Mouse (Mus musculus): ENCODE measurements around the gene Dnah7a. TPM values are rescaled to one million over a fixed set of nuclear protein-coding genes. Genes with fewer than 3 reads are reported as not detected.

Gene Dnah7a
- total and polyA plus RNA-seq, 3 experiments: not detected

DNA sequence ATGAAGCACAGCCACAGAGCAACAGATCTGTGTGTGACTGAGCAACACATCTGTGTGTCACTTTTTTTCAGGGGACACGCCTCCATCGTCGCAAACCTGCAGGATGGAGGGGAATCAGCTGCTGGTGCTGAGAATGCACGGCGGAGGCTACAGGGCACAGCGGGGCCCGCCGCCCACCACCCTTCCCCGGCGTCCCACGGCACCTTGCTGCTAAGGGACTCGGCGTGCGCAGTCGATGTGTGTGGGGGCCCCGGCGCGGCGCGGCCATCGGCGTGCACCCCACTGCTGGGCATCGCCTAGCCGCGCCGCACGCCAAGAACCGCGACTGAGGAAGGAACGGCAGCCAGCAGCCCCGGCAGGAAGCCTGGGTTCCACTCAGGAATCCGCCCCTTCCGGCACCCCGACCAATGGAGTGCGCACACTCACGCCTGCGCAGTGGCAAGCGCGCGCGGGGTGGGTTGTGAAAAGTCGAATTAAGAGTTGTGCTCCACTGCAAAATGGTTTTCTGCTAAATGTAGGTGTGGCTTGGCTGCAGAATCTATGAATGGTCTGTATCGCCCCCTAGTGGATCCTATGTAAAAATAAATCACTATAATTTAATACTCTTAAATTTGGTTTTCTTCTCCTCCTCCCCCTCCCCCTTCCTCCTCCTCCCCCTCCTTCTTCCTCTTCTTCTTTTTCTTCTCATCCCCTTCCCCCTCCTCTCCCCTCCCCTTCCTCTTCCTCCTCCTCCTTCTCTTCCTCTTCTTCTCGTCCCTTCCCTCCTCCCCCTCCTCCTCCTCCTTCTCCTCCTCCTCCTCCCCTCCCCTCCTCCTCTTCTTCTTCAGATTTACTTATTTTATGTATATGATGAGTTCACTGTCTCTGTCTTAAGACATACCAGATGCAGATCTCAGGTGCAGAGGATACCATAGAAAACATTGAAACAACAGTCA, 354.0 kb downstream of the Dnah7a start, which contains the start of the genes Asdurf, Gm28551 and Asnsd1 (continued):
- TF ChIP-seq USF1 (IDR thresholded peaks at IDR 0.05; ENCODE audit: low read depth, low read length): no peak
- no peak for TF ChIP-seq EP300 (IDR thresholded peaks at IDR 0.05; ENCODE audit: low read depth in 1 of 2, low read length in 2 of 2)
- TF ChIP-seq ZC3H11A (IDR thresholded peaks at IDR 0.05; ENCODE audit: low read depth, low read length): peak; percentile 80
- peak; percentile 81 for TF ChIP-seq ZMIZ1 (IDR thresholded peaks at IDR 0.05; ENCODE audit: low read depth, low read length)
- TF ChIP-seq SMC3 (IDR thresholded peaks at IDR 0.05; ENCODE audit: low read depth, low read length): peak; percentile 73
- peak; percentile 81; the same call in 1 of the 2 replicates for TF ChIP-seq E2F4 (IDR thresholded peaks at IDR 0.05; ENCODE audit: borderline replicate concordance, low read depth, low read length)
- no peak for TF ChIP-seq CHD2 (IDR thresholded peaks at IDR 0.05; ENCODE audit: low read length)
- TF ChIP-seq POLR2A (IDR thresholded peaks at IDR 0.05; ENCODE audit: control insufficient read depth in 1 of 2, insufficient read depth in 1 of 2, low read depth in 1 of 2, low read length in 2 of 2, poor library complexity in 1 of 2): peak; percentile 81 to 93

Other genes starting within 250 kb of the Dnah7a start
- gene Stk17b, start 78.4 kb upstream of the Dnah7a start, total RNA-seq (2012; rRNA removed): 6.4 and 8.6 TPM in 2 replicates
- 1 to 10 TPM in 1 of 2 experiments, not detected in 1; 8.0 TPM for gene Stk17b, start 78.4 kb upstream of the Dnah7a start, polyA plus RNA-seq (2012; ENCODE audit: insufficient read depth in 1 of 2, insufficient read length in 2 of 2, low read depth in 1 of 2, low replicate concordance in 2 of 2, missing spikeins in 1 of 2)

Measured in MEL (cell line).